Mouse (Mus musculus) lung, adult 2 months (tissue): ENCODE data around the gene Pla2g4e.

Experiments
- CTCF ChIP-seq: fragments of 200-500 bp; IDR thresholded peaks from 2 replicates; pipeline ENCODE4 v1.5.1; 2011; ENCODE audit warnings: mild to moderate bottlenecking, low read length, control low read depth; ENCODE audit not compliant: insufficient read depth
- POLR2A ChIP-seq: fragments of 200-500 bp; IDR thresholded peaks from 2 replicates; pipeline ENCODE4 v1.6.1; 2011; ENCODE audit warnings: low read depth, mild to moderate bottlenecking, control low read depth, low read length, borderline replicate concordance; ENCODE audit errors: extremely low read depth

DNA sequence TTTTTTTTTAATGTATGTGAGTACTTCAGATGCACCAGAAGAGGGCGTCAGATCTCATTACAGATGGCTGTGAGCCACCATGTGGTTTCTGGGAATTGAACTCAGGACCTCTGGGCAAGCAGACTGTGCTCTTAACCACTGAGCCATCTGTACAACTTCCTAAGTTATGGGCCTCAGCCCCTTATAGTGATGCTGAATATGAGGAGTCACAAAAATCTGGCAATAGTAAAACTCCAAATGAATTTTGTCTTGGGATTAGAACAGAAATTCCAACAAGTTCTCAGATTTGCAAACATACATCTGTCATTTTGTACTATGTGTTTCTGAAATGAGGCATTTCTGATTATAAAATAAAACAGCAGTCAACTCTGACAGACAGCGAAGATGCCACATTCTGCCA lies 33.7 kb downstream of the Pla2g4e start:
- TF ChIP-seq POLR2A: no peak
- no peak for TF ChIP-seq CTCF
